Mouse (Mus musculus): ENCODE measurements around the gene Slc46a1. TPM values are rescaled to one million over a fixed set of nuclear protein-coding genes. Genes with fewer than 3 reads are reported as not detected.
A peak's percentile ranks its signal among the peaks of the same experiment; 100 is the strongest.

Slc46a1 gene
- total RNA-seq, 2 experiments from 2014 or later, result 1.4 to 2.3 TPM

- no peak for DNase-seq (ENCODE audit: low spot score)
- intact Hi-C loops (cut with DNase I), result loop anchor here (5.0 kb wide), 1 partner anchor 91 kb away; no protein-coding TSS in a partner anchor
These were observed 11.8 kb upstream of the Slc46a1 start for GRCm38 (mm10) chr11:78453675-78454074.

GRCm38 (mm10) chr11:78454276-78454675 is 11.2 kb upstream of the Slc46a1 start:
- no peak for DNase-seq (ENCODE audit: low spot score)
- intact Hi-C loops (cut with DNase I), result loop anchor here (5.0 kb wide), 1 partner anchor 92 kb away; no protein-coding TSS in a partner anchor

- DNase-seq (ENCODE audit: low spot score), result no peak
- intact Hi-C loops (cut with DNase I), result no loop called here
These were observed 10.2 kb upstream of the Slc46a1 start for GRCm38 (mm10) chr11:78455308-78455707.

GRCm38 (mm10) chr11:78458740-78459139 is 6.8 kb upstream of the Slc46a1 start:
- intact Hi-C loops (cut with DNase I), result no loop called here
- no peak for DNase-seq (ENCODE audit: low spot score)

- intact Hi-C loops (cut with DNase I), result no loop called here
- no peak for DNase-seq (ENCODE audit: low spot score)
These were observed 3.6 kb upstream of the Slc46a1 start for GRCm38 (mm10) chr11:78461894-78462293.

GRCm38 (mm10) chr11:78462669-78463068 is 2.8 kb upstream of the Slc46a1 start:
- DNase-seq (ENCODE audit: low spot score), result no peak

GRCm38 (mm10) chr11:78463286-78464036 is 2.0 kb upstream of the Slc46a1 start:
- intact Hi-C loops (cut with DNase I), result no loop called here
- DNase-seq (ENCODE audit: low spot score), result no peak

More at GRCm38 (mm10) chr11:78462669-78463068, 2.8 kb upstream of the Slc46a1 start:
- intact Hi-C loops (cut with DNase I), result no loop called here

- intact Hi-C loops (cut with DNase I), result no loop called here
- no peak for DNase-seq (ENCODE audit: low spot score)
These were observed 381 bp upstream of the Slc46a1 start for GRCm38 (mm10) chr11:78465116-78465515.

- intact Hi-C loops (cut with DNase I), result no loop called here
These were observed 880 bp downstream of the Slc46a1 start for GRCm38 (mm10) chr11:78466242-78466912.

GRCm38 (mm10) chr11:78467515-78467914 is 2.0 kb downstream of the Slc46a1 start:
- DNase-seq (ENCODE audit: low spot score), result no peak
- intact Hi-C loops (cut with DNase I), result no loop called here

More at GRCm38 (mm10) chr11:78466242-78466912, 880 bp downstream of the Slc46a1 start:
- no peak for DNase-seq (ENCODE audit: low spot score)

- DNase-seq (ENCODE audit: low spot score), result no peak
- intact Hi-C loops (cut with DNase I), result no loop called here
These were observed 2.4 kb downstream of the Slc46a1 start for GRCm38 (mm10) chr11:78467932-78468331.

GRCm38 (mm10) chr11:78471326-78472103 is 6.0 kb downstream of the Slc46a1 start:
- no peak for DNase-seq (ENCODE audit: low spot score)
- intact Hi-C loops (cut with DNase I), result no loop called here

GRCm38 (mm10) chr11:78475289-78475688 is 9.8 kb downstream of the Slc46a1 start:
- no peak for DNase-seq (ENCODE audit: low spot score)
- intact Hi-C loops (cut with DNase I), result no loop called here

- DNase-seq (ENCODE audit: low spot score), result no peak
- intact Hi-C loops (cut with DNase I), result no loop called here
These were observed 18.1 kb downstream of the Slc46a1 start for GRCm38 (mm10) chr11:78483639-78484038.

- intact Hi-C loops (cut with DNase I), result no loop called here
- DNase-seq (ENCODE audit: low spot score), result no peak
These were observed 22.7 kb downstream of the Slc46a1 start for GRCm38 (mm10) chr11:78488168-78488567.

- intact Hi-C loops (cut with DNase I), result no loop called here
- DNase-seq (ENCODE audit: low spot score), result no peak
These were observed 25.3 kb downstream of the Slc46a1 start for GRCm38 (mm10) chr11:78490781-78491241.

- no peak for DNase-seq (ENCODE audit: low spot score)
- intact Hi-C loops (cut with DNase I), result no loop called here
These were observed 30.4 kb downstream of the Slc46a1 start for GRCm38 (mm10) chr11:78495904-78496303.

- no peak for DNase-seq (ENCODE audit: low spot score)
- intact Hi-C loops (cut with DNase I), result no loop called here
These were observed 31.6 kb downstream of the Slc46a1 start for GRCm38 (mm10) chr11:78497071-78497541.

- intact Hi-C loops (cut with DNase I), result no loop called here
- peak; percentile 76 for DNase-seq (ENCODE audit: low spot score)
These were observed 32.3 kb downstream of the Slc46a1 start, which contains the start of gene Sarm1 for GRCm38 (mm10) chr11:78497544-78498522. Gene Sarm1, minus strand, starts transcription at chr11:78497754.
